Mouse (Mus musculus) midbrain, embryonic 12.5 days (tissue): Measurements from ENCODE around the gene Sytl2. TPM values are rescaled to one million over a fixed set of nuclear protein-coding genes. Genes with fewer than 3 reads are reported as not detected.
A peak's percentile ranks its signal among the peaks of the same experiment; 100 is the strongest.

Source experiments
- ATAC-seq: fragments of 200-750 bp; cut with Nextera tagmentation; 2 replicates; pipeline ENCODE4 v1.8.0; 2017; ENCODE audit warnings: low read depth, moderate TSS enrichment, moderate library complexity; ENCODE audit not compliant: low FRiP score
- H3K27ac ChIP-seq: fragments of 300-500 bp; sonication (generic); replicated peaks from 2 replicates; pipeline ENCODE4 v1.5.1; 2016; ENCODE audit warnings: mild to moderate bottlenecking
- H3K27me3 ChIP-seq: fragments of 300-500 bp; sonication (generic); 2 replicates; pipeline ENCODE4 v1.6.1; 2016; ENCODE audit warnings: mild to moderate bottlenecking
- H3K36me3 ChIP-seq: fragments of 300-500 bp; sonication (generic); 2 replicates; pipeline ENCODE4 v1.6.1; 2016
- H3K4me1 ChIP-seq: fragments of 300-500 bp; sonication (generic); 2 replicates; pipeline ENCODE4 v1.6.1; 2016
- H3K4me2 ChIP-seq: fragments of 300-500 bp; sonication (generic); replicated peaks from 2 replicates; pipeline ENCODE4 v1.6.1; 2016; ENCODE audit warnings: mild to moderate bottlenecking, moderate library complexity
- H3K4me3 ChIP-seq: fragments of 300-500 bp; sonication (generic); 2 replicates; pipeline ENCODE4 v1.5.1; 2016; ENCODE audit warnings: mild to moderate bottlenecking
- H3K9ac ChIP-seq: fragments of 300-500 bp; sonication (generic); replicated peaks from 2 replicates; pipeline ENCODE4 v1.6.1; 2016; ENCODE audit warnings: mild to moderate bottlenecking, moderate library complexity
- H3K9me3 ChIP-seq: fragments of 300-500 bp; sonication (generic); 2 replicates; pipeline ENCODE4 v1.6.1; 2016; ENCODE audit warnings: mild to moderate bottlenecking
- WGBS: fragments of 180-500 bp; shearing (Covaris S2); methylation state at CpG from one replicate; pipeline ENCODE4 v1.1.7; 2016; 5-methylcytosine and 5-hydroxymethylcytosine counted together
- polyA plus RNA-seq: library from polyadenylated mRNA; unstranded; fragments of >200 nt; fragmentation: Nextera tagmentation; extraction: Ambion mirVana; gene quantifications from 2 replicates; pipeline ENCODE4 v1.2.1, GENCODE M21; 2016

Gene Sytl2
- polyA plus RNA-seq, 1 experiment from 2014 or later = 3.2 TPM

DNA sequence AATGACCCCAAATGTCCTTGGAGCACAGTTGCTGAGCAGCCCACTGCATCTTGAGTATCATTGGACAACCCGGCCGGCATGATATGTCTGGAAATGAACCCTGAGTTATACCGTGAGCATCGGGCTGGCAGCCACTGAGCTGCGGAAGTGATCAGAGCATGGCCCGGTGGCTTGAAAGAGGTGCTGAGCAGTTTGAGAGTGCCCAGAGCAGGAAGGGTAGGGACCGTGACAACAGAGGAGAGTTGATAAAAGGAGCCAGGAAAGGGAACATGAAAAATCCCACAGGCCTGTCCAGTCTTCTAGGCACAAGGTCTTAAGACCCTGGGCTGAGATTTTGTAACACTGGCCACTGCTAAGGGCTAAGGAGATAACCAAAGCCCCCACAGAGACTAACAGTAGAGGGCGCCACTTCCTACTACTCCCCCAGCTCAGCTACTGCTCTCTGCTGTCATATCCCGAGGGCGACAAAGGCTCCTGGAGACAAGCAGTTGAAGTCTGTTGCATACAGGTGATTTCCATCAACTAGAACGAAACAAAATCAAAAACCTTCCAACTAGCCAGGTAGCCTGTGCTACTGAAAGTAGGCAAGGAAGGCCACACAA is 21.7 kb upstream of the Sytl2 start:
- 73% methylated on average over 11 of the region's 11 CpGs for WGBS

DNA sequence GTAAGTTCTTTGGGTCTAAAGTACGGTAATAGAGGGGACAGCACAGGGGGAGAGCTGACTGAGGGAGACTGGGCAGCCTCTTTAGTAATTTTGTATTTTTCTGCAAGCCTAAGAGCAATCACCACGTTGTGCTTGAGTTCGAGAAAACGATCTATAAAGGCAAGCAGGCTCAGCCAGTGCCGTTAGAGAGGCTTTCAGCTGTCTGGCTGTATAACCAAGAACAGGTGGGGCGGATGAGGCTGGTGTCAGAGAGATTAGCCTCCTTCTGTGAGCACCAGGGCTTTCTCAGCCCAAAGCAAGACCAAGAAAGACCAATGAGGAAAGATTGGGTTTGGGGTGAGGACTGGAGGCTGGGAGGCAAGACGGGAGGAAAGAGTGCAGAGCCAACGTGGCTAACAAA is 21.2 kb upstream of the Sytl2 start:
- Histone ChIP-seq H3K9me3 (no peaks in the 10 kb centered on the region), H3K4me3 (no peak overlapping the region), H3K9ac (no peak overlapping the region), H3K27ac (no peak overlapping the region), H3K4me2 (no peak overlapping the region), H3K36me3 (no peaks in the 10 kb centered on the region), H3K27me3 (no peaks in the 10 kb centered on the region), H3K4me1 (no peaks in the 10 kb centered on the region)
- no peak for ATAC-seq
- WGBS = 66% methylated on average over 8 of the region's 8 CpGs

More for the DNA sequence above, 21.7 kb upstream of the Sytl2 start:
- no peaks in the 10 kb centered on the region for H3K9me3 ChIP-seq
- no peak overlapping the region for H3K9ac ChIP-seq
- 0 out of 2 replicates have a peak, but pooled peaks have one; percentile 4 for ATAC-seq
- no peak overlapping the region for H3K4me3 ChIP-seq
- H3K36me3 ChIP-seq = no peaks in the 10 kb centered on the region
- no peaks in the 10 kb centered on the region for H3K27me3 ChIP-seq
- no peaks in the 10 kb centered on the region for H3K4me1 ChIP-seq
- H3K4me2 ChIP-seq = no peak overlapping the region
- no peak overlapping the region for H3K27ac ChIP-seq

DNA sequence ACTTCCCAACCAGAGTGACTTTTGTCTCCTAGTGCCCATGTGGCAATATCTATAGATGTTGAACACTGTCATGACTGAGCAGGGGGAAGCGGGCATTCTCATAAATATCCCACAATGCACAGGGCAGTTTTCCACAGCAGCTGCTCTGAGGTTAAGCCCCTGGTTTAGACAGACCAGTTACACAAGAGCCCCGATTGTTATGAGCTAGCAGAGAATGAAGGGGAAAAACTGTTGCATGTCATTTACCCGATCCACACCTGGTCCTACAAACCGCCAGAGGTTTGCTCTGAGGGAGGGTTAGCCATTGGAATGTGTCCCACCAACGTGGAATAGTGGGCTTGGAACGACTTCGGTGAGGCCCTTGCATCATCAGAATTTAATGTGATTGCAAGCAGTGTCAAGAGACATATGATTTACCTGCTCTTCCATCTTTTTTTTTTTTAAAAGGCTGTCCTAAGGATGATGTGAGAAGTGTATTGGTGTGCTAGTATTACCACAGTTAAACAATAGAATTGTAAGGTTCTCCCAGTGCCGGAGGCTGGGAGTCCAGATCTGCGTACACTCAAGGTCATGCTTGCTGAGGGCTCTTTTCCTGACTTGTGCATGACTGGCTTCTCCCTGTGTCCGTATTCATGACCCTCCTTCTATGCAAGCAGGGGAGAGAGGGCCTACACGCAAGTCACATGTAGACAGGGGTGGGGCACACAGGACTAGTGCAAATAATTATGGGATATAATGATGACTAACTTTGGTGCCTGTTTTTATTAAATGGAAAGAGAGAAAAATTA is 20.1 kb upstream of the Sytl2 start:
- no peak overlapping the region for H3K4me2 ChIP-seq
- ATAC-seq = no peak
- H3K4me3 ChIP-seq = no peak overlapping the region
- no peak overlapping the region for H3K27ac ChIP-seq
- H3K9ac ChIP-seq = no peak overlapping the region
- WGBS = 86% methylated on average over 11 of the region's 11 CpGs
- no peaks in the 10 kb centered on the region for H3K9me3 ChIP-seq
- no peaks in the 10 kb centered on the region for H3K36me3 ChIP-seq
- H3K4me1 ChIP-seq = no peaks in the 10 kb centered on the region
- no peaks in the 10 kb centered on the region for H3K27me3 ChIP-seq

DNA sequence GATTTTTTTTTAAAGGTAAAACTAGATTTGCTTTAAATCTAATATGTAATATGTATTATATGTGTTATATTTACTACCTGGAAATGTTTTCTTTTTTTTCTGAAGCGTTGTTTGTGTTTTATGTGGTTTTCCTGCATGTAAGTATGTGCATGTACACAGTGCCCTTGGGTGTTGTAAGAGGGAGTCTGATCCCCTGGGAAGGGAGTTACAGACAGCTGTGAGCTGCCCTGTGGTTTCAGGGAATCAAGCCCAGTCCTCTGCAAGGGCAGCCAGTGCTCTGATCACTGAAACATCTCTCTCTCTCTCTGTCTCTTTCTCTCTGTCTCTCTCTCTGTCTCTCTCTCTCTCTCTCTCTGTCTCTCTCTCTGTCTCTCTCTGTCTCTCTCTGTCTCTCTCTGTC is 19.3 kb upstream of the Sytl2 start:
- H3K4me2 ChIP-seq = no peak overlapping the region
- 76% methylated on average over 1 of the region's 1 CpGs for WGBS
- no peak for ATAC-seq
- no peak overlapping the region for H3K4me3 ChIP-seq
- no peaks in the 10 kb centered on the region for H3K9me3 ChIP-seq
- no peaks in the 10 kb centered on the region for H3K4me1 ChIP-seq
- H3K9ac ChIP-seq = no peak overlapping the region
- H3K36me3 ChIP-seq = no peaks in the 10 kb centered on the region
- no peak overlapping the region for H3K27ac ChIP-seq
- no peaks in the 10 kb centered on the region for H3K27me3 ChIP-seq

- no peak for ATAC-seq
- H3K4me1 ChIP-seq = no peaks in the 10 kb centered on the region
- H3K27me3 ChIP-seq = no peaks in the 10 kb centered on the region
- no peak overlapping the region for H3K4me2 ChIP-seq
- no peak overlapping the region for H3K27ac ChIP-seq
- 78% methylated on average over 7 of the region's 7 CpGs for WGBS
- H3K36me3 ChIP-seq = no peaks in the 10 kb centered on the region
- H3K9ac ChIP-seq = no peak overlapping the region
- no peak overlapping the region for H3K4me3 ChIP-seq
- no peaks in the 10 kb centered on the region for H3K9me3 ChIP-seq
Measured at GRCm38 (mm10) chr7:90284793-90285192, 17.3 kb upstream of the Sytl2 start.

DNA sequence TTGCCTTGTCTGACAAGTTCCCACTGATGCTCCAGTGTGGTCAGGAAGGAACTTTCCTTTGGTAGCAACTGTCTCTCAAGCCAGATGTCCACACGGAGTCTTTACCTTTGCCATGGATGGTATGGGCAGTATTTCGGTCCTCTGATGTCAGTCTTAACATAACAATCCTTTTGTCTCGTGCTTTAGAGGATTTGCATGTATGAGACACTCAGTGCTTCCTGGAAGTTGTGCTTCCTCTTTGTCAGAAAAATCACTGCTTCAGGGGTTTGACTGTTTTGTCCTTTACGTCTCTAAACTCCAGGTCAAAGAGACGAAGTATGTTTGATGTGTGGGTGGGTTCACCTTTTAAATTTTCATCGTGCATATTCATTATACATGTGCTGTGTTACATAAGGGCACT is 10.2 kb upstream of the Sytl2 start:
- Histone ChIP-seq H3K9me3 (no peaks in the 10 kb centered on the region), H3K9ac (no peak overlapping the region), H3K27ac (no peak overlapping the region), H3K27me3 (no peaks in the 10 kb centered on the region), H3K4me1 (no peaks in the 10 kb centered on the region), H3K4me3 (no peak overlapping the region), H3K4me2 (no peak overlapping the region), H3K36me3 (no peaks in the 10 kb centered on the region)
- no peak for ATAC-seq
- 85% methylated on average over 6 of the region's 6 CpGs for WGBS

DNA sequence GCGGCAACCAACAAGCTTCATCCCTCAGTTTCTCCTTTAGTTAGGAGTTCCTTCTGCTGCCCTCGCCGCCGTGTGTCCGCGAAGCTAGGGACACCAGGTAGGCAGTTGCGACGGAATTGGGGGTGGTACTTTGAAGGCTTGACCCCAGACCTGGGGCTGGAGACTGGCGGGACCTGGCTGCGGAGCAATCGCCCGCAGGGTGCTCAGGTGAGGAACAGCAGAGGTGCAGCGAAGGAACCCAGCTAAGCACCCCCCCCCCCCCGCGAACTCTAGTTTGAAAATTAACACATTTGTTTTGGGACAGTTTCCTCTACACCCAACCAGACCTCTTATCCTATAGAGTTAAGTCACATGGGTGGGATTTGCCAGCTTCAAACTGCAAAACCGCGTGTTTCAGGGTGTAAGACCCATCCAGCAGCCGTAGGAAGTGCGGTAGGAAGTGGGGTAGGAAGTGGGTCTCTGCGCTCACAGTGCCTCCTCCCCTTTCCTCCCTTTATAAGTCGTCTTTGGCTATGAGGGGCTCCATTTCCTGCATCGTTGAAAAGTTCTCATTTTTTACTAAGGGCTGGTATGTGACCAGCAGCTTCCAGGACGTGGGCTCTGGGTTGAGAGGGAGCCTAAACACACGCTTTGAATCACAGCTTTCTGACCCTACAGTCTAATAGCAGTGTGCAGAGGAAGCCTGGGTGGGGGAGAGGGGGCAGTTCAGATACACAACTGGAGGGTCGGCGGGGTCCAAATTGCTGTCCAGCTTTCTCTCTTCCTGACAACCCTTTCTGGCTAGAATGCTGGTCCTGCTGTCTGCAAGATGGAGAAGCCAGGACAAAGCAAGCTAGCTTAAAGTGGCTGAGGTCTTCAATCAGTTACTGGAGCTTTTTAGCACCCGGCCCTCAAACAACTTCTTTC is 848 bp downstream of the Sytl2 start:
- H3K9me3 ChIP-seq = no peaks in the 10 kb centered on the region
- no peak overlapping the region for H3K27ac ChIP-seq
- WGBS = 6% methylated on average over 27 of the region's 27 CpGs
- H3K27me3 ChIP-seq = peaks cover 36% of the 10 kb centered on the region
- peak overlapping the region; percentile 57 for H3K4me3 ChIP-seq
- peak overlapping the region; percentile 98 for H3K4me2 ChIP-seq
- peaks cover 6% of the 10 kb centered on the region for H3K4me1 ChIP-seq
- H3K9ac ChIP-seq = peak overlapping the region; percentile 68
- ATAC-seq = peak; percentile 51
- no peaks in the 10 kb centered on the region for H3K36me3 ChIP-seq

DNA sequence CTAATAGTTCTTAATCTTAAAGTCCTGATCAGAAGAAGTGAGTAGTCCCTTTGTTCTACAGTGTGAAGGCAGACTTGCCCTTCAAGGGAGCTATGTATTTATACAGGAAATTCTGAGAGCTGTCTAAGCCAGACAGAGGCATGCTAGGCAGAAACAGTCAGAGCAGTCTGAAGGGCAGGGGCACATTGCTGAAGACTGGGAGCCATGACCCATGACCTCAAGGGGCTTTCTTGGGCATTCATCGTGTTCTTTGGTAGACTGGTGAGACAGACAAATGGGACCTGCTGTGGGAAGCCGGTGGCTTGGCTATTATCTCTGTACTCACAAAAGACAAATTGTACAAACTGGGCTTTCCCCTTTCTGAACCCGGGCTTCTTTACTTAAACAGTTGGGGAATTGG is 4.0 kb downstream of the Sytl2 start:
- Histone ChIP-seq H3K9me3 (no peaks in the 10 kb centered on the region), H3K4me3 (no peak overlapping the region), H3K27ac (no peak overlapping the region), H3K4me1 (peaks cover 6% of the 10 kb centered on the region), H3K36me3 (no peaks in the 10 kb centered on the region), H3K27me3 (peaks cover 25% of the 10 kb centered on the region), H3K4me2 (no peak overlapping the region), H3K9ac (no peak overlapping the region)
- WGBS = 8% methylated on average over 3 of the region's 3 CpGs
- no peak for ATAC-seq

DNA sequence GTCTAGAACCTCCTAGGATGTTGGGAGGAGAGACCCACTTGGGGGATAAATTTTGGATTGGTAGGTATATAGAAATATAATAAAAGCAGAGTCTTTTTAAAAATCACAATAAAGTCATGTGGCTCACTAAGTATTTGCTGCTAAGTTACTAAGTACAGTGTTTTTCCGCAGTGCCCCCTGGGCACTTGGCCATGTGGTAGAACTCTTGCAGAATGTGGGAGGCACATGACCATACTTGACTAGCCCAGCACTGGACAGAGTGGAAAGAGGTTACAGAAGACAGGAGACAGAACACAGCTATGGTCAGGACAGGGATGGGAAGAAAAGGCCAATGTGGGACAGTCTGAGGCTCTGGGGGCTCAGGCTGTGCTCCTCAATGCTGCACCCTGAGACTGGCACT is 4.9 kb downstream of the Sytl2 start:
- Histone ChIP-seq H3K4me1 (peaks cover 6% of the 10 kb centered on the region), H3K9ac (no peak overlapping the region), H3K9me3 (no peaks in the 10 kb centered on the region), H3K4me2 (no peak overlapping the region), H3K27me3 (peaks cover 22% of the 10 kb centered on the region), H3K4me3 (no peak overlapping the region), H3K27ac (no peak overlapping the region), H3K36me3 (no peaks in the 10 kb centered on the region)
- no peak for ATAC-seq
- WGBS = 89% methylated on average over 1 of the region's 1 CpGs

DNA sequence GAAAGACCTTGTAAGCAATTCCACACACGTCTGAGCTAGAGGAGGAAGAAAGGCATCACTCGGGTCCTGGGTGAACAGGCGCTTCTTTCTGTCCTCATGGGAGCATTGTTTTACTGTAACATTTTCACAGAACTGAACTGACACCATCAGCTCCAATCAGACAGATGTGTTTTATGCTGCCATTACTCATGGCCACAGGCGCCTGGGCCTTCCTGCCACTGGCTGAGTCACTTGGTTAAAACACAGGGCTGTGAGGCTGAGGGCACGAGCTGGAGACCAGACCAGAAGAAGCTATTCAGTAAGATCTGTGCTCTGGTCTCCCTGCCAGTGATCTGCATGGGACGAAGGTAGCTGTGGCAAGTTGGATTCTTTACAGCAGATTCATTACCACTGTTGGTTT is 6.0 kb downstream of the Sytl2 start:
- peaks cover 13% of the 10 kb centered on the region for H3K27me3 ChIP-seq
- no peaks in the 10 kb centered on the region for H3K36me3 ChIP-seq
- H3K9me3 ChIP-seq = no peaks in the 10 kb centered on the region
- H3K27ac ChIP-seq = no peak overlapping the region
- 75% methylated on average over 6 of the region's 6 CpGs for WGBS
- ATAC-seq = no peak
- no peak overlapping the region for H3K4me3 ChIP-seq
- H3K4me1 ChIP-seq = no peaks in the 10 kb centered on the region
- no peak overlapping the region for H3K9ac ChIP-seq
- no peak overlapping the region for H3K4me2 ChIP-seq

DNA sequence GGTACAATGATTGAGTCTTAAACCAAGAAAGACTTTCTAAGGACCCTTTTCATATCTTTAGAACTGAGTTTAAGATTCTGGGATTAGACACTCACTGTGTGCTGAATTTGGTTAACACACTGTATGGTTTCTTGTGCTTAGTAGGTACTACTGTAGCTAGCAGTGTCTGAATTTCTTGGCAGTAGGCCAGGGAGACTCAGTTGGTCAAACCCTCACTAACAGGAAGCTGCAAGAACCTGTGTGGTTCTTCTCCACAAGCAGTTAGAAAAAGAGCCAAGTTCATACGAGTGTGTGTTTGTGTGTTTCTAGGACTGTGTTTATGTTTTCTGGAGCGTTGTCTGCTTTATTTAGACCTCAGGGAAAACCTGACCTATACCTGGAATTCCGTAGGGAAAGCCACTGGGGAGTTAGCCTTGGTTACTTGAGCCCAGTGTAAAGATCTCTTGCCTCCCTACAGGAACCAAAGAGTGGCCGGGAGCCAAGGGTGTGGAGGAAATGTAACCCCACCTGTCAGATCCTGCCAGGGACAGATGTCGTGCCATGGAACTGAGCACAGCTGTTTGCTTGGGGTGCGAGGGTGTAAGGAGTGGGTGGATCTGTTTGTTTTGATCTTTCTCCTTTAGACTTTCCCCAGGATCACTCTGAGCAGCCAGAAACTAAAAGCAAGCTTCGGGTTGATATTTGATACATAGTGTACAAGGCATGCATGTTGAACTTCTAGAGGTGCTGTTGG is 10.3 kb downstream of the Sytl2 start:
- no peaks in the 10 kb centered on the region for H3K36me3 ChIP-seq
- WGBS = 80% methylated on average over 7 of the region's 7 CpGs
- no peak overlapping the region for H3K9ac ChIP-seq
- no peaks in the 10 kb centered on the region for H3K9me3 ChIP-seq
- H3K27ac ChIP-seq = no peak overlapping the region
- no peak overlapping the region for H3K4me2 ChIP-seq
- no peaks in the 10 kb centered on the region for H3K4me1 ChIP-seq
- no peak for ATAC-seq
- H3K4me3 ChIP-seq = no peak overlapping the region
- H3K27me3 ChIP-seq = no peaks in the 10 kb centered on the region
